Mouse (Mus musculus) CH12.LX (cell line): ENCODE data around the gene Fchsd2.

Experiments
- CHD1 ChIP-seq: IDR thresholded peaks from 2 replicates; pipeline ENCODE4 v1.6.1; 2012; ENCODE audit warnings: low read depth, low read length, improper control_type of control experiment, inconsistent platforms
- CHD2 ChIP-seq: IDR thresholded peaks from 2 replicates; pipeline ENCODE4 v1.6.1; 2011; ENCODE audit warnings: low read length, improper control_type of control experiment
- CTCF ChIP-seq, 2 experiments: IDR thresholded peaks in 1 of 2; conservative IDR thresholded peaks in 1 of 2; 2 replicates each; pipeline ENCODE4 v1.5.1; 2011 to 2012; ENCODE audit warnings: low read depth in 2 of 2, low read length in 2 of 2, improper control_type of control experiment in 1 of 2, inconsistent platforms in 1 of 2, mild to moderate bottlenecking in 1 of 2, moderate library complexity in 1 of 2
- EP300 ChIP-seq: IDR thresholded peaks from 2 replicates; pipeline ENCODE4 v1.6.1; 2011; ENCODE audit warnings: low read length, improper control_type of control experiment
- POLR2A ChIP-seq: IDR thresholded peaks from 2 replicates; pipeline ENCODE4 v1.6.1; 2011; ENCODE audit warnings: low read depth, mild to moderate bottlenecking, improper control_type of control experiment, low read length
- POLR2AphosphoS2 ChIP-seq: IDR thresholded peaks from 2 replicates; pipeline ENCODE4 v1.6.1; 2011; ENCODE audit warnings: low read depth, low read length, improper control_type of control experiment
- RAD21 ChIP-seq: IDR thresholded peaks from 2 replicates; pipeline ENCODE4 v1.6.1; 2011; ENCODE audit warnings: low read depth, mild to moderate bottlenecking, low read length, improper control_type of control experiment, moderate library complexity
- SMC3 ChIP-seq: IDR thresholded peaks from 2 replicates; pipeline ENCODE4 v1.6.1; 2011; ENCODE audit warnings: low read depth, low read length, improper control_type of control experiment
- USF1 ChIP-seq: IDR thresholded peaks from 2 replicates; pipeline ENCODE4 v1.6.1; 2014; ENCODE audit warnings: low read depth, mild to moderate bottlenecking, inconsistent platforms, low read length, improper control_type of control experiment
- ZC3H11A ChIP-seq: IDR thresholded peaks from 2 replicates; pipeline ENCODE4 v1.6.1; 2012; ENCODE audit warnings: low read depth, mild to moderate bottlenecking, inconsistent platforms, low read length, improper control_type of control experiment
- ZMIZ1 ChIP-seq: IDR thresholded peaks from 2 replicates; pipeline ENCODE4 v1.6.1; 2012; ENCODE audit warnings: low read depth, mild to moderate bottlenecking, inconsistent platforms, low read length, improper control_type of control experiment

DNA sequence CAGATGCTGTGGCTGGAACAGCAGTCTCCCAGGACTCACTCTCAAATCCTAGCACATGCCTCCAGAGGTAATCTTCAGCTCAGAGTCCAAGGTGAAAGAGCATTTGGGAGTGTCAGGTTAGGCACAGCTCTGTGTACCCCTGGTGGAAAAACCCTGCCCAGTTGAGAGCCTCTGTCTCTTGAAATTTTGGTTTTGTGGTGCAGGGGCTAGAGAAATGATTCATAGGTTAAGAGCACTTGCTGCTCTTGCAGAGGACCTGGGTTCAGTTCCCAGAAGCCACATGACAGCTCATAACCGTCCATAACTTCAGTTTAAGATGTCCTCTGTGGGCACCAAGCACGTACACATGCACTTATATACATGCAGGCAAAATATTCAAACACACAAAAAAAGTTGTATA, 195.2 kb downstream of the Fchsd2 start:
- no peak; the same call in 1 of the 2 replicates for TF ChIP-seq ZMIZ1
- TF ChIP-seq CTCF (conservative IDR thresholded peaks at IDR 0.05 in 1 of 2, IDR thresholded peaks at IDR 0.05 in 1 of 2; ENCODE audit: low read depth in 2 of 2, low read length in 2 of 2): 0 out of 4 replicates have a peak, but pooled peaks of 1 of the 2 experiments have one; percentile 1
- no peak; the same call in 1 of the 2 replicates for TF ChIP-seq CHD2
- TF ChIP-seq SMC3: peak; percentile 24
- no peak; the same call in none of the 2 replicates for TF ChIP-seq EP300
- TF ChIP-seq ZC3H11A: no peak
- no peak for TF ChIP-seq POLR2A
- 0 out of 2 replicates have a peak, but pooled peaks have one; percentile 65 for TF ChIP-seq POLR2AphosphoS2
- no peak for TF ChIP-seq CHD1
- TF ChIP-seq USF1: no peak
- no peak for TF ChIP-seq RAD21
